Mouse (Mus musculus): ENCODE measurements around the gene Qtrt2. TPM values are rescaled to one million over a fixed set of nuclear protein-coding genes. Genes with fewer than 3 reads are reported as not detected.

Gene Qtrt2
- total RNA-seq (2012; rRNA removed) (52.1 and 64.3 TPM in 2 replicates), total RNA-seq (2014; rRNA removed) (94.1 and 108 TPM in 2 replicates), polyA plus RNA-seq (2012; ENCODE audit: insufficient read length, low read depth) (60.0 and 71.6 TPM in 2 replicates)

- no peaks in the 10 kb centered on the region for H3K79me2 ChIP-seq (replicated peaks; ENCODE audit: control insufficient read depth, extremely low read depth, insufficient read depth, poor library complexity, severe bottlenecking)
- H3K27me3 ChIP-seq (replicated peaks): no peaks in the 10 kb centered on the region
- H3K9ac ChIP-seq (ENCODE audit: insufficient read depth, low read depth): no peak within 1 kb of the TSS
- dilution Hi-C loops (cut with MboI; ENCODE audit: extremely low pct_ligation_motif_present, extremely low pct_unique_long_range_greater_than_20kb, low sequenced_read_pairs): no loop called here
- H3K4me2 ChIP-seq (ENCODE audit: insufficient read depth, low read depth, poor library complexity, severe bottlenecking): no peak within 1 kb of the TSS
- H3K9me3 ChIP-seq (replicated peaks; ENCODE audit: low read length): no peaks in the 10 kb centered on the region
- H3K36me3 ChIP-seq (replicated peaks in 1 of 2; ENCODE audit: control insufficient read depth in 1 of 2, insufficient read depth in 1 of 2, low read length in 1 of 2): peaks cover 2 to 34% of the 10 kb centered on the region in 2 experiments
- DNase-seq (ENCODE audit: extremely low read depth): no peak
- H3K4me1 ChIP-seq (ENCODE audit: control insufficient read depth in 1 of 2, insufficient read depth in 2 of 2): no peaks in the 10 kb centered on the region
- H3K4me3 ChIP-seq (replicated peaks in 1 of 3; ENCODE audit: low read depth in 2 of 3, low read length in 2 of 3, poor library complexity in 1 of 3): no peak within 1 kb of the TSS
- no peak within 1 kb of the TSS for H3K27ac ChIP-seq (ENCODE audit: insufficient read depth, low read depth)
- in situ Hi-C loops (cut with MboI; ENCODE audit: low pct_ligation_motif_present, low pct_unique_long_range_greater_than_20kb, low sequenced_read_pairs): no loop called here
- TF ChIP-seq JUND (conservative IDR thresholded peaks at IDR 0.05; ENCODE audit: low read depth, low read length): no peak
- no peak for TF ChIP-seq MXI1 (IDR thresholded peaks at IDR 0.05; ENCODE audit: low read depth, low read length)
- TF ChIP-seq EP300 (IDR thresholded peaks at IDR 0.05; ENCODE audit: low read length): no peak
- no peak for TF ChIP-seq GABPA (IDR thresholded peaks at IDR 0.05; ENCODE audit: insufficient replicate concordance, low read depth, low read length)
Measured at GRCm38 (mm10) chr16:43926341-43926859, at the start of gene Qtrt2. Qtrt2 (minus strand) TSS chr16:43926809.

- Histone ChIP-seq H3K4me3 (replicated peaks in 1 of 3; ENCODE audit: low read depth in 2 of 3, low read length in 2 of 3, poor library complexity in 1 of 3) (no peak overlapping the region), H3K9ac (ENCODE audit: insufficient read depth, low read depth) (no peak overlapping the region), H3K27me3 (replicated peaks) (peaks cover 4% of the 10 kb centered on the region), H3K9me3 (replicated peaks; ENCODE audit: low read length) (no peaks in the 10 kb centered on the region), H3K79me2 (replicated peaks; ENCODE audit: control insufficient read depth, extremely low read depth, insufficient read depth, poor library complexity, severe bottlenecking) (no peaks in the 10 kb centered on the region), H3K4me2 (ENCODE audit: insufficient read depth, low read depth, poor library complexity, severe bottlenecking) (no peak overlapping the region), H3K27ac (ENCODE audit: insufficient read depth, low read depth) (no peak overlapping the region), H3K4me1 (ENCODE audit: control insufficient read depth in 1 of 2, insufficient read depth in 2 of 2) (peaks cover 0 to 3% of the 10 kb centered on the region in 2 experiments; a peak in 2 of 4 replicates), H3K36me3 (replicated peaks in 1 of 2; ENCODE audit: control insufficient read depth in 1 of 2, insufficient read depth in 1 of 2, low read length in 1 of 2) (peaks cover 0 to 3% of the 10 kb centered on the region in 2 experiments)
- dilution Hi-C loops (cut with MboI; ENCODE audit: extremely low pct_ligation_motif_present, extremely low pct_unique_long_range_greater_than_20kb, low sequenced_read_pairs) (no loop called here), in situ Hi-C loops (cut with MboI; ENCODE audit: low pct_ligation_motif_present, low pct_unique_long_range_greater_than_20kb, low sequenced_read_pairs) (no loop called here)
- TF ChIP-seq RAD21 (IDR thresholded peaks at IDR 0.05; ENCODE audit: low read depth, low read length) (no peak), ELF1 (IDR thresholded peaks at IDR 0.05; ENCODE audit: low read depth, low read length) (no peak), NRF1 (IDR thresholded peaks at IDR 0.05; ENCODE audit: low read depth, low read length) (no peak), ETS1 (conservative IDR thresholded peaks at IDR 0.05; ENCODE audit: low read depth, low read length) (no peak), HCFC1 (IDR thresholded peaks at IDR 0.05; ENCODE audit: low read depth, low read length) (no peak)
- DNase-seq (ENCODE audit: extremely low read depth): no peak
Measured at GRCm38 (mm10) chr16:43973606-43974220, 47.1 kb upstream of the Qtrt2 start.

- Histone ChIP-seq H3K4me3 (replicated peaks in 1 of 3; ENCODE audit: low read depth in 2 of 3, low read length in 2 of 3, poor library complexity in 1 of 3) (no peak overlapping the region), H3K79me2 (replicated peaks; ENCODE audit: control insufficient read depth, extremely low read depth, insufficient read depth, poor library complexity, severe bottlenecking) (no peaks in the 10 kb centered on the region), H3K27ac (ENCODE audit: insufficient read depth, low read depth) (no peak overlapping the region), H3K27me3 (replicated peaks) (no peaks in the 10 kb centered on the region), H3K9me3 (replicated peaks; ENCODE audit: low read length) (no peaks in the 10 kb centered on the region), H3K36me3 (replicated peaks in 1 of 2; ENCODE audit: control insufficient read depth in 1 of 2, insufficient read depth in 1 of 2, low read length in 1 of 2) (peaks cover 0 to 3% of the 10 kb centered on the region in 2 experiments), H3K4me1 (ENCODE audit: control insufficient read depth in 1 of 2, insufficient read depth in 2 of 2) (peaks cover 0 to 3% of the 10 kb centered on the region in 2 experiments; a peak in 2 of 4 replicates), H3K9ac (ENCODE audit: insufficient read depth, low read depth) (no peak overlapping the region), H3K4me2 (ENCODE audit: insufficient read depth, low read depth, poor library complexity, severe bottlenecking) (no peak overlapping the region)
- TF ChIP-seq CHD2 (IDR thresholded peaks at IDR 0.05; ENCODE audit: low read length) (no peak), MAX (IDR thresholded peaks at IDR 0.05; ENCODE audit: low read length) (no peak), PAX5 (IDR thresholded peaks at IDR 0.05; ENCODE audit: low read length) (no peak), ELF1 (IDR thresholded peaks at IDR 0.05; ENCODE audit: low read depth, low read length) (no peak), BHLHE40 (IDR thresholded peaks at IDR 0.05; ENCODE audit: low read depth, low read length) (no peak), CTCF (conservative IDR thresholded peaks at IDR 0.05 in 1 of 2, IDR thresholded peaks at IDR 0.05 in 1 of 2; ENCODE audit: low read depth in 2 of 2, low read length in 2 of 2) (no peak), KAT2A (IDR thresholded peaks at IDR 0.05; ENCODE audit: insufficient replicate concordance, low read length) (no peak), JUND (conservative IDR thresholded peaks at IDR 0.05; ENCODE audit: low read depth, low read length) (no peak), EP300 (IDR thresholded peaks at IDR 0.05; ENCODE audit: low read length) (no peak), JUN (IDR thresholded peaks at IDR 0.05; ENCODE audit: insufficient read depth, low read depth, low read length) (no peak), ZNF384 (IDR thresholded peaks at IDR 0.05; ENCODE audit: low read depth, low read length) (no peak)
- no peak for DNase-seq (ENCODE audit: extremely low read depth)
- dilution Hi-C loops (cut with MboI; ENCODE audit: extremely low pct_ligation_motif_present, extremely low pct_unique_long_range_greater_than_20kb, low sequenced_read_pairs) (no loop called here), in situ Hi-C loops (cut with MboI; ENCODE audit: low pct_ligation_motif_present, low pct_unique_long_range_greater_than_20kb, low sequenced_read_pairs) (no loop called here)
Measured at GRCm38 (mm10) chr16:43973147-43973546, 46.5 kb upstream of the Qtrt2 start.
